In the genomic region with DNA sequence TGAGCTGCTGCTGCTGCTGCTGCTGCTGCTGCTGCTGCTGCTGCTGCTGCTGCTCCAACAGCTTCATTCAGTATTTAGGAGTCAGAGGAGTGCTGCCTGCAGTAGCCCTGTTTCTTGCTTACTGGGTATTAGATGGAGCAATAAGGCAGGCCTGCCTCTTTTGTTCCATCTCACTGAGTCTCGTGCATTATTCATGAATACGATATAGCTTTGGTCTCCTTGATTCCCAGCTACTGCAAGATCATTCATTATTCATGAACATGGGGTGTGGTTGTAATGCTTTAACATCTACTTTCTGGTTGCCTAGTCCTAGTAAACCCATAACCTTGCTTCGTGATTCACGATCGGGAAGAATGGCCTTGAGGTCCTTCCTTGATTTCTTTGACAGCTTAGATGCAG, we compare ENCODE assay signal across 8 mouse cellular contexts. TPM values are rescaled to one million over a fixed set of nuclear protein-coding genes. Genes with fewer than 3 reads are reported as not detected.
DNase-seq lines count a peak whose midpoint lies in the region; ATAC-seq and TF ChIP-seq lines count a peak whose summit lies in the region.

No protein-coding gene starts in this region.

- no peaks in the 10 kb centered on the region for H3K9me3 ChIP-seq in lung, embryonic 14.5 days (ENCODE audit: low read depth, low read length)
- no peaks in the 10 kb centered on the region for H3K9me3 ChIP-seq in hindbrain, embryonic 15.5 days
- no peaks in the 10 kb centered on the region for H3K9me3 ChIP-seq in neural tube, embryonic 15.5 days (replicated peaks)

- DNase-seq in cerebellum, postnatal 4 days (ENCODE audit: low spot score in 2 of 2), result no peak
- no peak for DNase-seq in lung, embryonic 14.5 days
- no peak for DNase-seq in lung, postnatal 14 days
- DNase-seq in retina, postnatal 1 day, result no peak
- DNase-seq in Muller cell, postnatal 12 days (ENCODE audit: inconsistent ontology term), result no peak

- H3K4me3 ChIP-seq in lung, embryonic 14.5 days (ENCODE audit: low read depth, low read length), result peak overlapping the region; percentile 61
- peak overlapping the region; percentile 66 for H3K4me3 ChIP-seq in hindbrain, embryonic 15.5 days
- peak overlapping the region; percentile 58; the same call in 1 of the 2 replicates for H3K4me3 ChIP-seq in neural tube, embryonic 15.5 days (replicated peaks)

- peaks cover 13% of the 10 kb centered on the region; the same call in 1 of the 2 replicates for H3K36me3 ChIP-seq in lung, embryonic 14.5 days (ENCODE audit: insufficient read depth)
- H3K36me3 ChIP-seq in hindbrain, embryonic 15.5 days, result no peaks in the 10 kb centered on the region
- no peaks in the 10 kb centered on the region for H3K36me3 ChIP-seq in neural tube, embryonic 15.5 days

- ATAC-seq in cerebellum, adult (ENCODE audit: insufficient number of reproducible peaks, low FRiP score, low TSS enrichment), result peak; percentile 31; the same call in 1 of the 2 replicates
- ATAC-seq in lung, embryonic 14.5 days (ENCODE audit: insufficient read depth), result no peak
- peak; percentile 48; the same call in 1 of the 2 replicates for ATAC-seq in hindbrain, embryonic 15.5 days (ENCODE audit: low FRiP score, low read depth)
- ATAC-seq in neural tube, embryonic 15.5 days (ENCODE audit: low FRiP score), result peak; percentile 60

- H3K9ac ChIP-seq in lung, embryonic 14.5 days, result no peak overlapping the region
- no peak overlapping the region for H3K9ac ChIP-seq in hindbrain, embryonic 15.5 days
- H3K9ac ChIP-seq in neural tube, embryonic 15.5 days (replicated peaks), result no peak overlapping the region

- 16% methylated on average over 5 of the region's 5 CpGs for WGBS in lung, embryonic 14.5 days
- 27% methylated on average over 5 of the region's 5 CpGs for WGBS in hindbrain, embryonic 15.5 days
- WGBS in neural tube, embryonic 15.5 days, result 23% methylated on average over 5 of the region's 5 CpGs

- H3K4me1 ChIP-seq in lung, embryonic 14.5 days (ENCODE audit: insufficient read depth), result no peaks in the 10 kb centered on the region
- H3K4me1 ChIP-seq in hindbrain, embryonic 15.5 days (replicated peaks), result peaks cover 30% of the 10 kb centered on the region
- H3K4me1 ChIP-seq in neural tube, embryonic 15.5 days, result peaks cover 26% of the 10 kb centered on the region

- H3K27ac ChIP-seq in lung, embryonic 14.5 days (ENCODE audit: low read depth), result no peak overlapping the region
- peak overlapping the region; percentile 72 for H3K27ac ChIP-seq in hindbrain, embryonic 15.5 days (replicated peaks)
- peak overlapping the region; percentile 70 for H3K27ac ChIP-seq in neural tube, embryonic 15.5 days (replicated peaks)

- no peaks in the 10 kb centered on the region for H3K27me3 ChIP-seq in lung, embryonic 14.5 days (ENCODE audit: insufficient read depth, low read length)
- H3K27me3 ChIP-seq in hindbrain, embryonic 15.5 days, result no peaks in the 10 kb centered on the region
- H3K27me3 ChIP-seq in neural tube, embryonic 15.5 days (replicated peaks), result no peaks in the 10 kb centered on the region

- no peak overlapping the region for H3K4me2 ChIP-seq in lung, embryonic 14.5 days
- peak overlapping the region; percentile 37 for H3K4me2 ChIP-seq in hindbrain, embryonic 15.5 days
- peak overlapping the region; percentile 28; the same call in 1 of the 2 replicates for H3K4me2 ChIP-seq in neural tube, embryonic 15.5 days

- no peak for TF ChIP-seq CTCF in lung, embryonic 14.5 days (IDR thresholded peaks at IDR 0.05; ENCODE audit: low read depth)

RNA-seq across cellular contexts. Expression of a gene that starts 4.2 kb away (rescaled TPM):
- 200 and 202 TPM in 2 replicates for polyA plus RNA-seq in lung, embryonic 14.5 days (2014; fragmentation: Nextera tagmentation; extraction: Ambion mirVana)
- polyA plus RNA-seq in hindbrain, embryonic 15.5 days (2015; fragmentation: Nextera tagmentation; extraction: Ambion mirVana), result 350 and 364 TPM in 2 replicates
- polyA plus RNA-seq in neural tube, embryonic 15.5 days (2015; fragmentation: Nextera tagmentation; extraction: Ambion mirVana), result 314 and 341 TPM in 2 replicates

RNA-seq across cellular contexts. Expression of a gene that starts 25.4 kb away (rescaled TPM):
- polyA plus RNA-seq in lung, embryonic 14.5 days (2014; fragmentation: Nextera tagmentation; extraction: Ambion mirVana), result 92.8 and 96.6 TPM in 2 replicates
- polyA plus RNA-seq in hindbrain, embryonic 15.5 days (2015; fragmentation: Nextera tagmentation; extraction: Ambion mirVana), result 159 and 183 TPM in 2 replicates
- polyA plus RNA-seq in neural tube, embryonic 15.5 days (2015; fragmentation: Nextera tagmentation; extraction: Ambion mirVana), result 154 and 167 TPM in 2 replicates

RNA-seq across cellular contexts. Expression of a gene that starts 41.4 kb away (rescaled TPM):
- polyA plus RNA-seq in lung, embryonic 14.5 days (2014; fragmentation: Nextera tagmentation; extraction: Ambion mirVana), result 38.2 and 39.9 TPM in 2 replicates
- polyA plus RNA-seq in hindbrain, embryonic 15.5 days (2015; fragmentation: Nextera tagmentation; extraction: Ambion mirVana), result 92.1 and 96.5 TPM in 2 replicates
- polyA plus RNA-seq in neural tube, embryonic 15.5 days (2015; fragmentation: Nextera tagmentation; extraction: Ambion mirVana), result 83.8 and 84.9 TPM in 2 replicates

RNA-seq across cellular contexts. Expression of a gene that starts 44.9 kb away (rescaled TPM):
- 243 and 245 TPM in 2 replicates for polyA plus RNA-seq in lung, embryonic 14.5 days (2014; fragmentation: Nextera tagmentation; extraction: Ambion mirVana)
- 217 and 228 TPM in 2 replicates for polyA plus RNA-seq in hindbrain, embryonic 15.5 days (2015; fragmentation: Nextera tagmentation; extraction: Ambion mirVana)
- polyA plus RNA-seq in neural tube, embryonic 15.5 days (2015; fragmentation: Nextera tagmentation; extraction: Ambion mirVana), result 244 and 252 TPM in 2 replicates

RNA-seq across cellular contexts. Expression of a gene that starts 45.0 kb away (rescaled TPM):
- 69.8 and 75.1 TPM in 2 replicates for polyA plus RNA-seq in lung, embryonic 14.5 days (2014; fragmentation: Nextera tagmentation; extraction: Ambion mirVana)
- polyA plus RNA-seq in hindbrain, embryonic 15.5 days (2015; fragmentation: Nextera tagmentation; extraction: Ambion mirVana), result 57.1 and 57.4 TPM in 2 replicates
- 47.2 and 52.2 TPM in 2 replicates for polyA plus RNA-seq in neural tube, embryonic 15.5 days (2015; fragmentation: Nextera tagmentation; extraction: Ambion mirVana)
